Mouse (Mus musculus) embryonic facial prominence, embryonic 10.5 days (tissue): ENCODE data around the gene Kif13a. TPM values are rescaled to one million over a fixed set of nuclear protein-coding genes. Genes with fewer than 3 reads are reported as not detected.

Source experiments
- DNase-seq: peaks from one replicate; pipeline ENCODE4 v3.0.0-alpha.2; 2017; ENCODE audit warnings: low spot score
- H3K27ac ChIP-seq: fragments of 300-500 bp; sonication (generic); replicated peaks from 2 replicates; pipeline ENCODE4 v1.5.1; 2016; ENCODE audit warnings: mild to moderate bottlenecking
- H3K27me3 ChIP-seq: fragments of 300-500 bp; sonication (generic); replicated peaks from 2 replicates; pipeline ENCODE4 v1.6.1; 2016; ENCODE audit warnings: low read depth, mild to moderate bottlenecking; ENCODE audit not compliant: poor library complexity, severe bottlenecking
- H3K36me3 ChIP-seq: fragments of 300-500 bp; sonication (generic); replicated peaks from 2 replicates; pipeline ENCODE4 v1.6.1; 2016; ENCODE audit warnings: mild to moderate bottlenecking, moderate library complexity
- H3K4me1 ChIP-seq: fragments of 300-500 bp; sonication (generic); 2 replicates; pipeline ENCODE4 v1.6.1; 2016
- H3K4me3 ChIP-seq: fragments of 300-500 bp; sonication (generic); 2 replicates; pipeline ENCODE4 v1.5.1; 2016; ENCODE audit warnings: mild to moderate bottlenecking, moderate library complexity
- H3K9me3 ChIP-seq: fragments of 300-500 bp; sonication (generic); 2 replicates; pipeline ENCODE4 v1.6.1; 2016; ENCODE audit warnings: mild to moderate bottlenecking
- whole genome bisulfite sequencing: fragments of 180-500 bp; shearing (Covaris S2); methylation state at CpG from one replicate; pipeline ENCODE4 v1.1.7; 2016; 5-methylcytosine and 5-hydroxymethylcytosine counted together
- polyA plus RNA-seq: library from polyadenylated mRNA; unstranded; fragments of >200 nt; fragmentation: Nextera tagmentation; extraction: Ambion mirVana; gene quantifications from 2 replicates; pipeline ENCODE4 v1.2.1, GENCODE M21; 2016

The Kif13a gene
- polyA plus RNA-seq, 1 experiment from 2014 or later = 17.0 TPM

- peak within 1 kb of the TSS; percentile 99 for H3K4me3 ChIP-seq
- WGBS = under 1% methylated on average over 51 of the region's 51 CpGs
- H3K27me3 ChIP-seq = no peaks in the 10 kb centered on the region
- DNase-seq = peak; percentile 100
- H3K9me3 ChIP-seq = no peaks in the 10 kb centered on the region
- no peaks in the 10 kb centered on the region for H3K36me3 ChIP-seq
- H3K4me1 ChIP-seq = peaks cover 22% of the 10 kb centered on the region
- peak within 1 kb of the TSS; percentile 96 for H3K27ac ChIP-seq
These were observed 201.8 kb downstream of the Kif13a start, which contains the start of gene Nup153 for GRCm38 (mm10) chr13:46727837-46728268. Nup153 (minus strand) TSS chr13:46727940.

- DNase-seq = peak; percentile 79
- Histone ChIP-seq H3K4me3 (peak overlapping the region; percentile 99), H3K36me3 (no peaks in the 10 kb centered on the region), H3K27me3 (no peaks in the 10 kb centered on the region), H3K27ac (peak overlapping the region; percentile 96), H3K9me3 (no peaks in the 10 kb centered on the region), H3K4me1 (peaks cover 22% of the 10 kb centered on the region)
- WGBS = under 1% methylated on average over 81 of the region's 85 CpGs
These were observed 202.4 kb downstream of the Kif13a start for GRCm38 (mm10) chr13:46727038-46727836.

- DNase-seq = peak; percentile 53
- peak overlapping the region; percentile 99 for H3K4me3 ChIP-seq
- H3K4me1 ChIP-seq = peaks cover 22% of the 10 kb centered on the region
- peak overlapping the region; percentile 96 for H3K27ac ChIP-seq
- H3K36me3 ChIP-seq = no peaks in the 10 kb centered on the region
- H3K9me3 ChIP-seq = no peaks in the 10 kb centered on the region
- 1% methylated on average over 30 of the region's 30 CpGs for WGBS
- no peaks in the 10 kb centered on the region for H3K27me3 ChIP-seq
These were observed 203.2 kb downstream of the Kif13a start for GRCm38 (mm10) chr13:46726288-46727037.

DNA sequence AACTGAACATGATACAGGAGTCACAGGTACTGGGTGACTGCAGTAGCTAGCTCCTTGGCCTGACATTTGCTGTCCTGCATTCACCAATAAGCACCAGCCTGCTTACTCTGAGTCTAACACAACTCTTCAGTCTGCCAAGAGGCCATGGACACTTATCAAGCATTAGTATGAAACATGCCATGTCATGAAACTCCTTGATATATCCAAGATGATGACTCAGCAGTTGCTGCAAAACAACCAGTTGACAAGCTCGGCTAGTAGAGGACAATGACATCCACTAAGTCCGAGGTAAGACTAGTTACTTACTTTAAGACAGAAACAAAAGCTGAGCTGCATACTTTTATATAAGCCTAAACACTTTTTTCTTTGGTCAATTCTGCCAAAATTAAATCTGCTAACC, 204.4 kb downstream of the Kif13a start:
- Histone ChIP-seq H3K4me3 (peak overlapping the region; percentile 99), H3K4me1 (peaks cover 22% of the 10 kb centered on the region), H3K36me3 (no peaks in the 10 kb centered on the region), H3K27me3 (no peaks in the 10 kb centered on the region), H3K27ac (no peak overlapping the region), H3K9me3 (no peaks in the 10 kb centered on the region)
- 43% methylated on average over 2 of the region's 2 CpGs for WGBS
- no peak for DNase-seq

GRCm38 (mm10) chr13:46724371-46724770, 205.3 kb downstream of the Kif13a start:
- Histone ChIP-seq H3K36me3 (peaks cover 6% of the 10 kb centered on the region), H3K4me3 (peak overlapping the region; percentile 99; the same call in 1 of the 2 replicates), H3K9me3 (no peaks in the 10 kb centered on the region), H3K27ac (no peak overlapping the region), H3K27me3 (no peaks in the 10 kb centered on the region), H3K4me1 (peaks cover 22% of the 10 kb centered on the region)
- DNase-seq = no peak

DNA sequence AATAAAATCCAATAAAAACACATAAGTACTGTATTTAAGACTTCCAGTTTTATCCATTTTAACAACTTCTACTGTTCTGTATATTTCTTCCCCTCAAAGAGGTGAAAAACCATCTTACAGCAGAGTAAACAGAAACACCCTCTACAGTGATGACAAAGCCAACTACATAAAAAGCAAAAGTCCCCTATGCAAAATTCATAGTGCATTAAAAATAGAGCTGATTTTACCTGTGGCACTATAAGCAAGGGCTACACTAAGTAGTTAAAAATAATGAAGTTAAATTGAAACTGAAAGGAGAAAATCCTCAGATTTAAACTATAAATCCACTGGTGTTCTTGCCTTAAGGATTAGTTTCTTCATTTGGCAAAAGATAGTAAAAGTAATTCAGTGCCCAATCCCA, 208.7 kb downstream of the Kif13a start:
- no peaks in the 10 kb centered on the region for H3K27me3 ChIP-seq
- no peak overlapping the region for H3K4me3 ChIP-seq
- peaks cover 19% of the 10 kb centered on the region for H3K36me3 ChIP-seq
- no peaks in the 10 kb centered on the region for H3K9me3 ChIP-seq
- no peak overlapping the region for H3K27ac ChIP-seq
- peaks cover 17% of the 10 kb centered on the region for H3K4me1 ChIP-seq
- no peak for DNase-seq

GRCm38 (mm10) chr13:46718893-46719400, 210.7 kb downstream of the Kif13a start:
- Histone ChIP-seq H3K36me3 (peaks cover 38% of the 10 kb centered on the region), H3K9me3 (no peaks in the 10 kb centered on the region)
- 88% methylated on average over 5 of the region's 5 CpGs for WGBS

DNA sequence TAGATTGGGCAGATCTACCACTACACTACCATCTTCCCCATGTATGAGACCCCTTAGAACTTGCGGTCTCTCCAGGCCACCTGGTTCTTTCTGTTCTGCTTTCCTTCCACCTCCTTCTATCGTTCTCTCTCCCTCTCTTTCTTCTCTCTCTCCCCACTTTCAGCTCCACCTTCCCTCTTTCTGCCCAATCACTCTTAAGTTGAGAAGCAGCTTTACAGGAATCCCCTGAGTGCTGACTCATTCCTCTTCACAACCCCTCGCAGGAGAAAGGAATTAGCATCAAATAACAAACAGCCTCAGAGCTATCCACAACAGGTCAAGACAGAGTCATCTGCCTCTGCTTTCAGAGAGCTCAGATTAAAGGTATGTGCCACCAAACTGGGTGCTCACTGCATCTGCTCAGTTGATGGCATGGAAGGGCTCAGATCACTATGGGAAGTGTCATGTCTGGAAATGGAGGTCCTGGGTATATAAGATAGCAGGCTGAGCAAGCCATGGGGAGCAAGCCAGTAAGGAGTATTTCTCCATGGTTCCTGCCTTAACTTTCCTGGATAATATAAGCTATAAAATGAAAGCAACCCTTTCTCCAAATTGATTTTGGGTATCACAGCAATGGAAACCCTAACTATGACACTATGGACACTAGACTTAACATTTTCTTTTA, 213.6 kb downstream of the Kif13a start:
- no peak overlapping the region for H3K27ac ChIP-seq
- no peaks in the 10 kb centered on the region for H3K9me3 ChIP-seq
- DNase-seq = no peak
- no peak overlapping the region for H3K4me3 ChIP-seq
- 69% methylated on average over 3 of the region's 3 CpGs for WGBS
- no peaks in the 10 kb centered on the region for H3K4me1 ChIP-seq
- H3K36me3 ChIP-seq = peaks cover 66% of the 10 kb centered on the region
- no peaks in the 10 kb centered on the region for H3K27me3 ChIP-seq

More at GRCm38 (mm10) chr13:46718893-46719400, 210.7 kb downstream of the Kif13a start:
- Histone ChIP-seq H3K4me1 (no peaks in the 10 kb centered on the region), H3K27me3 (no peaks in the 10 kb centered on the region), H3K27ac (no peak overlapping the region), H3K4me3 (no peak overlapping the region)
- no peak for DNase-seq

DNA sequence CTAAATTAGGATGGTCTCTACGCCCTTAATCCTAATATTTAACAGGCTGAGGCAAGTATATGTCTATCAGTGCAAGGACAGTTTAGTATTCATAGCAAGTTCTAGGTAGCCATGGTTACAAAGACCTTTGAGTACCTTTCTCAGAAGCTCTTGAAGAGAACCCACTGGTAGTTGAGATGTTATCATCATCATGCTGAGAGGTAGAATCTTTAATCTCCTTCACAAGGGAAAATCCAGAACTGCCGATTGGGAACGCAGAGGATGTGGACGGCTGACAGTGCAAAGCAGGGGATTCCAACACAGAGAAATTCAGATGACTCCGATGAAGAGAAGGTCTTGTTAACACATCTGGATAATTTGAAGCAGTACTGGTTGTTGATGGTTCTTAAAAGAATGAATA, 216.2 kb downstream of the Kif13a start:
- Histone ChIP-seq H3K4me3 (no peak overlapping the region), H3K36me3 (peaks cover 85% of the 10 kb centered on the region), H3K27me3 (no peaks in the 10 kb centered on the region), H3K4me1 (no peaks in the 10 kb centered on the region), H3K27ac (no peak overlapping the region), H3K9me3 (no peaks in the 10 kb centered on the region)
- 92% methylated on average over 5 of the region's 5 CpGs for WGBS
- no peak for DNase-seq

- peaks cover 93% of the 10 kb centered on the region for H3K36me3 ChIP-seq
- H3K9me3 ChIP-seq = no peaks in the 10 kb centered on the region
- no peak overlapping the region for H3K4me3 ChIP-seq
- H3K27ac ChIP-seq = no peak overlapping the region
- H3K4me1 ChIP-seq = no peaks in the 10 kb centered on the region
- WGBS = 87% methylated on average over 5 of the region's 5 CpGs
- DNase-seq = no peak
- H3K27me3 ChIP-seq = no peaks in the 10 kb centered on the region
These were observed 226.5 kb downstream of the Kif13a start for GRCm38 (mm10) chr13:46703138-46703537.

DNA sequence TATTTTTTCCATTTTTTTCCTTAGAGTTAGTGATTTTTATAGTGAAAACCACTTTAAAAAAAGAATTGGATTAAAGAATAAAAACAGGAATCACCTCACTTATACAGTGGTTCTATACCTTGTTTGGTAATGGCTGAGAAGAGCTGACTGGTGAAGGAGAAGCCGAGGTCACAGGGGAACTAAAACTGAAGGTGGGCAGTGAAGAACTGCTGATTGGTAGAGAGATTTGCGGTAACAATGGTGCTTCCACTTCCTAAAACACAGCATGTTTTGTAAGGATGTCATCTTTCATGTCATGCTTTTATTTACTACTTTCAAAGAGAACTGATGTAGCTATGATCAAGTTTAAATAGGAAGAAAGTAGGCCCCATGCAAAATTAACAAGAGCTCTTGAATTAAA, 228.2 kb downstream of the Kif13a start:
- no peaks in the 10 kb centered on the region for H3K4me1 ChIP-seq
- H3K4me3 ChIP-seq = no peak overlapping the region
- no peaks in the 10 kb centered on the region for H3K27me3 ChIP-seq
- peaks cover 92% of the 10 kb centered on the region for H3K36me3 ChIP-seq
- 94% methylated on average over 2 of the region's 2 CpGs for WGBS
- no peaks in the 10 kb centered on the region for H3K9me3 ChIP-seq
- no peak for DNase-seq
- no peak overlapping the region for H3K27ac ChIP-seq

DNA sequence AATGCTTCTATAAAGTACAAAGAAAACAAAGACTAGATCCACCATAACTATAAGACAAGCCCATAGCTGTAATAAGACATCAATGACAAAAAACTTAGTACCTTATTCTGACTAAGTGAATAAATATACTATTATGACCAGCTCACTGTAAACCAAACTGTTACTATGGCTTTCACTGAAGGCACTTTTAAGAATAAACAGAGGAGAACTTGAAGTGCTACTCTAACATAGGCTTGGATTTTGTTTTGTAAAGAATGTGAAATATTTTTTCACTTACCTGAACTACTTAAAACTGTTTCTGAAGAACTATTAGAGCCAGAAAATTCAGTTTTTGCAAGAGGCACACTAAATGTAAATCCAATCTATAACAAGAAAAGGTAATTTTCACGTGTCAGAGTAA, 230.3 kb downstream of the Kif13a start:
- WGBS = 96% methylated on average over 1 of the region's 1 CpGs
- peaks cover 93% of the 10 kb centered on the region for H3K36me3 ChIP-seq
- no peak overlapping the region for H3K27ac ChIP-seq
- no peaks in the 10 kb centered on the region for H3K4me1 ChIP-seq
- no peaks in the 10 kb centered on the region for H3K27me3 ChIP-seq
- no peak overlapping the region for H3K4me3 ChIP-seq
- DNase-seq = no peak
- H3K9me3 ChIP-seq = no peaks in the 10 kb centered on the region
